Mouse (Mus musculus) neutrophil, adult 5-6 weeks (primary cell): Measurements from ENCODE around the gene Rhox12. TPM values are rescaled to one million over a fixed set of nuclear protein-coding genes. Genes with fewer than 3 reads are reported as not detected.

Experiments used
- ATAC-seq: fragments of 151-379, 151-347 bp; 2 replicates; pipeline ENCODE4 v1.8.0; 2017; ENCODE audit warnings: mild to moderate bottlenecking, moderate TSS enrichment; ENCODE audit not compliant: insufficient number of reproducible peaks, poor library complexity, low FRiP score, severe bottlenecking; ENCODE audit errors: extremely low read depth
- total RNA-seq: library from RNA; stranded (forward); fragments of 200-1000 nt; gene quantifications from 2 replicates; pipeline ENCODE4 v1.2.3, GENCODE M21; 2017

Gene Rhox12
- not detected in 2 replicates for total RNA-seq

- ATAC-seq = no peak
Observed at GRCm38 (mm10) chrX:38110807-38111206, at the start of gene Rhox12. TSS of gene Rhox12 (minus strand) at chrX:38110907.

- ATAC-seq = no peak
Observed at GRCm38 (mm10) chrX:38159097-38159496, 48.4 kb upstream of the Rhox12 start.

GRCm38 (mm10) chrX:38121478-38121877 is 10.8 kb upstream of the Rhox12 start:
- ATAC-seq = no peak

- ATAC-seq = no peak
Observed at GRCm38 (mm10) chrX:38120982-38121381, 10.3 kb upstream of the Rhox12 start, which contains the start of gene Rhox13. TSS of gene Rhox13 (plus strand) at chrX:38121219.

- no peak for ATAC-seq
Observed at GRCm38 (mm10) chrX:38085041-38085440, 25.7 kb downstream of the Rhox12 start, which contains the start of gene Rhox11. TSS of gene Rhox11 (minus strand) at chrX:38085141.

GRCm38 (mm10) chrX:38084226-38084625 is 26.5 kb downstream of the Rhox12 start:
- no peak for ATAC-seq

GRCm38 (mm10) chrX:38066175-38066574 is 44.5 kb downstream of the Rhox12 start, which contains the start of gene Rhox10:
TSS of gene Rhox10 (plus strand) at chrX:38066475.
- ATAC-seq = no peak

GRCm38 (mm10) chrX:38061544-38061943 is 49.2 kb downstream of the Rhox12 start:
- ATAC-seq = no peak

Other genes with a start within 250 kb of the Rhox12 start
- gene Rhox8, start 232.0 kb downstream of the Rhox12 start, total RNA-seq = 0.93 TPM in 1 of 2 replicates, not detected in the other
- not detected in 2 replicates for gene Rhox7b, start 213.7 kb downstream of the Rhox12 start, total RNA-seq
- gene Rhox9, start 209.1 kb downstream of the Rhox12 start, total RNA-seq = not detected in 2 replicates
- gene Btg1-ps1, start 92.1 kb downstream of the Rhox12 start, total RNA-seq = not detected in 2 replicates
- not detected in 2 replicates for gene Btg1-ps2, start 67.8 kb downstream of the Rhox12 start, total RNA-seq
- not detected in 2 replicates for gene Rhox10, start 44.4 kb downstream of the Rhox12 start, total RNA-seq
- gene Rhox11, start 25.8 kb downstream of the Rhox12 start, total RNA-seq = not detected in 2 replicates
- not detected in 2 replicates for gene Rhox13, start 10.3 kb upstream of the Rhox12 start, total RNA-seq
- 31.8 and 36.2 TPM in 2 replicates for gene Zbtb33, start 78.9 kb upstream of the Rhox12 start, total RNA-seq
- 0.35 TPM in 1 of 2 replicates, not detected in the other for gene Tmem255a, start 141.5 kb upstream of the Rhox12 start, total RNA-seq
- 0.12 TPM in 1 of 2 replicates, not detected in the other for gene Atp1b4, start 205.3 kb upstream of the Rhox12 start, total RNA-seq